Mouse (Mus musculus) T-helper 17 cell (primary cell): Measurements from ENCODE around the gene Grm4.
"Not testable (repeated sequence)": the region's sequence is repeated elsewhere in the genome, so short reads cannot be mapped to it uniquely, and the experiment has no call there.

ENCODE experiments used
- in situ Hi-C, 2 experiments: fragments of 300-600 bp; cut with MboI, MseI; formaldehyde crosslinking; loops; 1 replicate in 1 of 2; 2 replicates in 1 of 2; pipeline ENCODE4 v1.15.1; 2025; ENCODE audit warnings: high pct_unique_total_duplicates in 2 of 2

Grm4 gene

GRCm38 (mm10) chr17:27422371-27422725, 98.9 kb downstream of the Grm4 start:
- in situ Hi-C loops = loop anchor here in 1 of 2 experiments (25.0 kb wide), 1 partner anchor 1760 kb away; no protein-coding TSS in a partner anchor

- in situ Hi-C loops = loop anchor here in 1 of 2 experiments (25.0 kb wide), 1 partner anchor 1760 kb away; no protein-coding TSS in a partner anchor
Observed at GRCm38 (mm10) chr17:27421837-27422236, 99.4 kb downstream of the Grm4 start.

GRCm38 (mm10) chr17:27409006-27409405, 112.2 kb downstream of the Grm4 start:
- in situ Hi-C loops = loop anchor here in 1 of 2 experiments (25.0 kb wide), 1 partner anchor 1747 kb away; no protein-coding TSS in a partner anchor

- in situ Hi-C loops = loop anchor here in 1 of 2 experiments (25.0 kb wide), 1 partner anchor 1746 kb away; no protein-coding TSS in a partner anchor
Observed at GRCm38 (mm10) chr17:27408531-27408930, 112.7 kb downstream of the Grm4 start.

GRCm38 (mm10) chr17:27406956-27407355, 114.2 kb downstream of the Grm4 start:
- in situ Hi-C loops = loop anchor here in 1 of 2 experiments (25.0 kb wide), 1 partner anchor 1745 kb away; no protein-coding TSS in a partner anchor

GRCm38 (mm10) chr17:27405376-27406024, 115.7 kb downstream of the Grm4 start:
- in situ Hi-C loops = loop anchor here in 1 of 2 experiments (25.0 kb wide), 1 partner anchor 1743 kb away; no protein-coding TSS in a partner anchor

- in situ Hi-C loops = loop anchor here in 1 of 2 experiments (25.0 kb wide), 1 partner anchor 1739 kb away; no protein-coding TSS in a partner anchor
Observed at GRCm38 (mm10) chr17:27401200-27401599, 120.0 kb downstream of the Grm4 start.

- in situ Hi-C loops = loop anchor here in 1 of 2 experiments (5.0 kb wide), 1 partner anchor 147 kb away; no protein-coding TSS in a partner anchor
Observed at GRCm38 (mm10) chr17:27393931-27394330, 127.3 kb downstream of the Grm4 start.

- in situ Hi-C loops = loop anchor here in 1 of 2 experiments (5.0 kb wide), 1 partner anchor 146 kb away; no protein-coding TSS in a partner anchor
Observed at GRCm38 (mm10) chr17:27393432-27393831, 127.8 kb downstream of the Grm4 start.

GRCm38 (mm10) chr17:27392918-27393317, 128.3 kb downstream of the Grm4 start:
- in situ Hi-C loops = loop anchor here in 1 of 2 experiments (5.0 kb wide), 1 partner anchor 146 kb away; no protein-coding TSS in a partner anchor

- in situ Hi-C loops = loop anchor here in 1 of 2 experiments (5.0 kb wide), 1 partner anchor 143 kb away; no protein-coding TSS in a partner anchor
Observed at GRCm38 (mm10) chr17:27390019-27390418, 131.2 kb downstream of the Grm4 start.

GRCm38 (mm10) chr17:27389221-27390000, 131.8 kb downstream of the Grm4 start:
- in situ Hi-C loops = no loop called here

GRCm38 (mm10) chr17:27386438-27386837, 134.8 kb downstream of the Grm4 start:
- in situ Hi-C loops = no loop called here

GRCm38 (mm10) chr17:27385513-27386261, 135.5 kb downstream of the Grm4 start:
- in situ Hi-C loops = no loop called here

- in situ Hi-C loops = no loop called here
Observed at GRCm38 (mm10) chr17:27382916-27383315, 138.3 kb downstream of the Grm4 start.

GRCm38 (mm10) chr17:27380911-27381459, 140.2 kb downstream of the Grm4 start:
- in situ Hi-C loops = not testable (repeated sequence)

- in situ Hi-C loops = no loop called here
Observed at GRCm38 (mm10) chr17:27378977-27379376, 142.2 kb downstream of the Grm4 start.

- in situ Hi-C loops = no loop called here
Observed at GRCm38 (mm10) chr17:27377151-27377550, 144.1 kb downstream of the Grm4 start.

- in situ Hi-C loops = no loop called here
Observed at GRCm38 (mm10) chr17:27375551-27375950, 145.7 kb downstream of the Grm4 start.
